Mouse (Mus musculus) regulatory T cell (primary cell): Measurements from ENCODE around the gene Cdhr1.

Source experiments
- in situ Hi-C: fragments of 300-600 bp; cut with MboI, MseI; formaldehyde crosslinking; loops from one replicate; pipeline ENCODE4 v1.15.1; 2025; ENCODE audit warnings: high pct_unique_total_duplicates

The Cdhr1 gene

GRCm38 (mm10) chr14:37097956-37098530 lies at the start of gene Cdhr1:
Gene Cdhr1 (minus strand): TSS chr14:37098347.
- in situ Hi-C loops: no loop called here

GRCm38 (mm10) chr14:37139051-37139710 lies 41.0 kb upstream of the Cdhr1 start:
- in situ Hi-C loops: loop anchor here (5.0 kb wide), 1 partner anchor 172 kb away; the partner anchor contains the start of gene Ccser2

GRCm38 (mm10) chr14:37137596-37137995 lies 39.4 kb upstream of the Cdhr1 start:
- in situ Hi-C loops: loop anchor here (5.0 kb wide), 1 partner anchor 170 kb away; the partner anchor contains the start of gene Ccser2

GRCm38 (mm10) chr14:37136110-37136509 lies 38.0 kb upstream of the Cdhr1 start:
- in situ Hi-C loops: loop anchor here (5.0 kb wide), 1 partner anchor 169 kb away; the partner anchor contains the start of gene Ccser2

GRCm38 (mm10) chr14:37135671-37136070 lies 37.5 kb upstream of the Cdhr1 start:
- in situ Hi-C loops: loop anchor here (5.0 kb wide), 1 partner anchor 168 kb away; the partner anchor contains the start of gene Ccser2

GRCm38 (mm10) chr14:37135127-37135593 lies 37.0 kb upstream of the Cdhr1 start, which contains the start of gene Ghitm:
Gene Ghitm (minus strand): TSS chr14:37135272.
- in situ Hi-C loops: loop anchor here (5.0 kb wide), 1 partner anchor 168 kb away; the partner anchor contains the start of gene Ccser2

- in situ Hi-C loops: loop anchor here (5.0 kb wide), 1 partner anchor 167 kb away; the partner anchor contains the start of gene Ccser2
Measured at GRCm38 (mm10) chr14:37134304-37135126, 36.4 kb upstream of the Cdhr1 start.

GRCm38 (mm10) chr14:37127652-37128051 lies 29.5 kb upstream of the Cdhr1 start:
- in situ Hi-C loops: loop anchor here (5.0 kb wide), 1 partner anchor 265 kb away; no protein-coding TSS in a partner anchor

GRCm38 (mm10) chr14:37119233-37119632 lies 21.1 kb upstream of the Cdhr1 start:
- in situ Hi-C loops: no loop called here

GRCm38 (mm10) chr14:37113922-37114321 lies 15.8 kb upstream of the Cdhr1 start, which contains the start of gene 2610528A11Rik:
Gene 2610528A11Rik (minus strand): TSS chr14:37114022.
- in situ Hi-C loops: no loop called here

GRCm38 (mm10) chr14:37112931-37113330 lies 14.8 kb upstream of the Cdhr1 start:
- in situ Hi-C loops: no loop called here

GRCm38 (mm10) chr14:37111371-37111770 lies 13.2 kb upstream of the Cdhr1 start:
- in situ Hi-C loops: no loop called here

- in situ Hi-C loops: no loop called here
Measured at GRCm38 (mm10) chr14:37110456-37110855, 12.3 kb upstream of the Cdhr1 start.

- in situ Hi-C loops: no loop called here
Measured at GRCm38 (mm10) chr14:37109975-37110374, 11.8 kb upstream of the Cdhr1 start.

- in situ Hi-C loops: no loop called here
Measured at GRCm38 (mm10) chr14:37109460-37109859, 11.3 kb upstream of the Cdhr1 start.

GRCm38 (mm10) chr14:37105846-37106245 lies 7.7 kb upstream of the Cdhr1 start:
- in situ Hi-C loops: no loop called here

- in situ Hi-C loops: no loop called here
Measured at GRCm38 (mm10) chr14:37104747-37105146, 6.6 kb upstream of the Cdhr1 start.

GRCm38 (mm10) chr14:37102484-37102883 lies 4.3 kb upstream of the Cdhr1 start:
- in situ Hi-C loops: no loop called here

- in situ Hi-C loops: no loop called here
Measured at GRCm38 (mm10) chr14:37101531-37101930, 3.4 kb upstream of the Cdhr1 start.

GRCm38 (mm10) chr14:37095556-37095955 lies 2.6 kb downstream of the Cdhr1 start:
- in situ Hi-C loops: no loop called here

GRCm38 (mm10) chr14:37094436-37094835 lies 3.7 kb downstream of the Cdhr1 start:
- in situ Hi-C loops: no loop called here

- in situ Hi-C loops: no loop called here
Measured at GRCm38 (mm10) chr14:37083755-37084154, 14.4 kb downstream of the Cdhr1 start.
